Mouse (Mus musculus) left cerebral cortex, postnatal 25 days (tissue): ENCODE measurements around the gene Wapl. TPM values are rescaled to one million over a fixed set of nuclear protein-coding genes. Genes with fewer than 3 reads are reported as not detected.

ENCODE experiments used
- DNase-seq, 2 experiments: peaks; one replicate each; pipeline ENCODE4 v3.0.0; 2022; ENCODE audit warnings: low spot score in 2 of 2, mixed read lengths in 1 of 2
- intact Hi-C: fragments of 180-260 bp; cut with DNase I; formaldehyde crosslinking; loops from one replicate; pipeline ENCODE4 v1.15.1; 2025
- total RNA-seq, 2 experiments: library from RNA; stranded (reverse); gene quantifications; 2 replicates each; pipeline ENCODE4 v1.2.3; 2021

Wapl gene
- total RNA-seq, 2 experiments from 2014 or later, result 42.7 to 45.5 TPM

DNA sequence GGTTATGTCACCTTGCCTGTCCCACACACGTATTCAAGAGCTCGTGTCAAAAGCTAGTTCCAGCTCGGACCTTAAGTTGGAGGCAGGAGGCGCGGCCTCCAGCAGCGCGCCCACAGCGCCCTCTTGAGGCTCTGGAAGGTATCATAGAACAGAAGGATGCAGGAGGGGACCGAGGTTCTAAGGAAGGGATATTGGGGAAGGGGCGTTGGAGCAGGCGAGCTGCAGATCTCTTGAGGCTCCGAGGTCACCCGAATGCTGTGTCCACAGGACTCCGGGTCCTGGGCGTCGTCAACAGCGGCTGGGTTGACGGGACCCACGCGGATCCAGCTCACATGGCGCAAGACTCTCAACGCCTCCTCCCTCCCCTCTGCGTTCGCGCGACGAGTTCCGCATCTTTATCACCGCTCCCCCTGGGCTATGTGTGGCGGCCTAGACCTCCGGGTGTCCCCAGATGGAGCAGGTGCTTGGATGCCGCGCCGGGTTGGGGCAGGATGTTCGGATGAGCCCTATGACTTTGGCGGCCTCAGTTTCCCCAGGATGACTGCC lies 95.4 kb downstream of the Wapl start:
- intact Hi-C loops, result loop anchor here (2.0 to 5.0 kb wide), 2 partner anchors 97 to 152 kb away; partner anchors contain the start of gene Wapl
- DNase-seq, result peak; percentile 60 to 71

DNA sequence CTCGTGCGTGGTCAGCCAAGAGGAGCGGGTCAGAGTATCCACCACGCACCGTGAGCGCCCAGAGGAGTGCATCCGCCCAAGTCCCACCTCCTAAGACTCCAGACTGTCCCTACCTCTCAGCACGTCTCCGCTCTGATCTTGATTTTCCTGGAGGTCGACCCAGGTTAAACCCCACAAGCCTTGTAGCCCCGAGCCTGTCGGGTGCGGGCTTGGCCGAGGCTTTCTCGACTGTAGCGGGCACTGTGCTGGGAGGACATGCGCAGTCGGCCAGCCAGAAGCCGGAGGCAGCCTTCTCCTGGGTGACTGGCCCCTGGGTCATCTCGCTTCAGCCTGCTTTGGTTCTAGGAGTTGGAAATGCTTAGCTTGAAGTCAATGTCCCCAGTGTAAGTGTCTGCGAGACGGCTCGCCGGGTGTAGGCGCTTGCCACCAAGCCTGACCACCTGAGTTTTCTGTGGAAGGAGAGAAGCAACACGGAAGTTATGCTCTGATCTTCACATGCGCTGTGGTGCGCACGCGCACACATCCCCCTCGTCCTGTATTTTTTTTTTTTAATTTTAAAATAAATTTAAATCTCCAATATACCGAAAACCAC lies 95.9 kb downstream of the Wapl start:
- intact Hi-C loops, result loop anchor here (2.0 to 5.0 kb wide), 2 partner anchors 97 to 153 kb away; partner anchors contain the start of gene Wapl
- peak; percentile 47 to 52 for DNase-seq

GRCm38 (mm10) chr14:34770467-34770866 lies 96.7 kb downstream of the Wapl start:
- intact Hi-C loops, result no loop called here
- no peak for DNase-seq

- intact Hi-C loops, result no loop called here
- DNase-seq, result no peak
Observed at GRCm38 (mm10) chr14:34771601-34772000, 97.9 kb downstream of the Wapl start.

GRCm38 (mm10) chr14:34772132-34772531 lies 98.4 kb downstream of the Wapl start:
- intact Hi-C loops, result no loop called here
- no peak for DNase-seq

DNA sequence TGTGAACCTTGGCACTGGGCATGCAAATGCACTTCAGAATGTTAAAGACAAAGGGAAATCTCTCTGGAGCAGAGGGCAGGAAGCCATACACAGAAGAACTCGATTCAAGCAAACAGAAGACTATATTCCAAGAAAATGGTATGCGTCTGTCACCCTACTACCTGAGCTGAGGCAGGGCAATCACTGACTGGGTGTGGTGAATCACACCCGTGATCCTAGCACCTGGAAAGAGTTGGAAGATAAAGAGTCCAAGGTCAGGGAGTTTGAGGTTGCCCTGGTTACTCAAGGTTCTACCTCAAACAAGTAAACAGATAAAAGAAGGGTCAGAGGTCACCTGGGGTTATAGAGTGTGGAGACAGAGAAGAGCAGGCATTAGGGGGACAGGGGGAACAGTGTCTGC lies 100.0 kb downstream of the Wapl start:
- DNase-seq, result no peak
- intact Hi-C loops, result no loop called here

DNA sequence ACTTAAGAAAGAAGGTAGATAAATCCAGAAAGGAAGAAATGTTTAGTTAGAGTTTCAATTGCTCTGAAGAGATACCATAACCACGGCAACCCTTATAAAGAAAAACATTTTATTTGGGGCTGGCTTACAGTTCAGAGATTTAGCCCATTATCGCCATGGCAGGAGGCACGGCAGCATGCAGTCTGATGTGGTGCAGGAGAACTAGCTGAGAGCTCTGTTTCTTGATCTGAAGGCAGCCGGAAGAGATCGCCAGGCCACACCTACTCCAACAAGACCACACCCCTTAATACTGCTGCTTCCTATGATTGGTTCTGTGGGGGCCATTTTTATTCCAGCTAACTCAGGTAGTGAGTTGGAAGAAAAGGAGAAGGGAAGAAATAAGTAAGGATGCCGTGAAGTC lies 100.5 kb downstream of the Wapl start:
- no peak for DNase-seq
- intact Hi-C loops, result no loop called here

- intact Hi-C loops, result loop anchor here (1.0 kb wide), 1 partner anchor 156 kb away; no protein-coding TSS in a partner anchor
- no peak for DNase-seq
Observed at GRCm38 (mm10) chr14:34776719-34777385, 103.1 kb downstream of the Wapl start.

GRCm38 (mm10) chr14:34777810-34778209 lies 104.1 kb downstream of the Wapl start:
- DNase-seq, result peak; percentile 45 to 62
- intact Hi-C loops, result loop anchor here (1.0 to 2.0 kb wide), 2 partner anchors 157 to 161 kb away; no protein-coding TSS in a partner anchor

DNA sequence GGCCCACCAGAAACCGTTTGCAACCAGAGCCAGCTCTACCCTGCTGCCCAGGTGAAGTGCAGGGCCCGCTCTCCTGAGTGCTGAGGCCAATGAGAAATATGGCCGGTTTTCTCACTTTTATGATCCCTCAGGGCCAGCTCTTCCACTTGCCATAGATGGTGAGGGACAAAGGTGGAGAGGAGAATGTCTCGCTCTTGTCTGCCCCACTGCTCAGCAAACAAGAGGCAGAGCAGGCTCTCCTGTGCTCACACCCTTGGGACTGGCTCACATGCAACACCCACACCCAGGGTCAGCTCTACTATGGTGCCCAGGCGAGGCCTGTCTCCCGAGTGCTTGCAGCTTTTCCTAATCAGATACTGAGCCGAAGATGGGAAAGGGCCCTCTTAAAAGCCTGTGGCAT lies 105.0 kb downstream of the Wapl start:
- intact Hi-C loops, result loop anchor here (2.0 kb wide), 1 partner anchor 162 kb away; no protein-coding TSS in a partner anchor
- DNase-seq, result no peak

- no peak for DNase-seq
- intact Hi-C loops, result loop anchor here (1.0 kb wide), 1 partner anchor 16 kb away; no protein-coding TSS in a partner anchor
Observed at GRCm38 (mm10) chr14:34793406-34794037, 119.8 kb downstream of the Wapl start.

Other genes starting within 250 kb of the Wapl start
- 10 to 100 TPM; 33.5 to 35.0 TPM for gene Bmpr1a, start 170.6 kb upstream of the Wapl start, total RNA-seq
- gene 9230112D13Rik, start 151.1 kb upstream of the Wapl start, total RNA-seq, result not detected
- gene Ldb3, start 85.2 kb upstream of the Wapl start, total RNA-seq, result 1 to 10 TPM; 2.0 to 2.4 TPM
- gene Opn4, start 73.8 kb upstream of the Wapl start, total RNA-seq, result not detected
- 10 to 100 TPM; 47.6 to 50.6 TPM for gene Grid1, start 146.2 kb downstream of the Wapl start, total RNA-seq